Mouse (Mus musculus) forebrain, embryonic 11.5 days (tissue): Measurements from ENCODE around the gene Lpcat3. TPM values are rescaled to one million over a fixed set of nuclear protein-coding genes. Genes with fewer than 3 reads are reported as not detected.

ENCODE experiments used
- ATAC-seq: fragments of 200-750 bp; cut with Nextera tagmentation; replicated peaks from 2 replicates; pipeline ENCODE4 v1.8.0; 2017; ENCODE audit warnings: moderate TSS enrichment; ENCODE audit not compliant: low FRiP score
- DNase-seq: peaks from one replicate; pipeline ENCODE4 v3.0.0-alpha.2; 2017; ENCODE audit warnings: low spot score
- H3K27ac ChIP-seq: fragments of 300-500 bp; sonication (generic); 2 replicates; pipeline ENCODE4 v1.5.1; 2014; ENCODE audit warnings: low read depth, low read length
- H3K27me3 ChIP-seq: fragments of 300-500 bp; sonication (generic); 2 replicates; pipeline ENCODE4 v1.6.1; 2014; ENCODE audit warnings: mild to moderate bottlenecking, low read length, mixed read lengths; ENCODE audit not compliant: control insufficient read depth, insufficient read depth
- H3K36me3 ChIP-seq: fragments of 300-500 bp; sonication (generic); 2 replicates; pipeline ENCODE4 v1.6.1; 2014; ENCODE audit warnings: mild to moderate bottlenecking, low read length, moderate library complexity, mixed read lengths; ENCODE audit not compliant: control insufficient read depth, insufficient read depth
- H3K4me1 ChIP-seq: fragments of 300-500 bp; sonication (generic); replicated peaks from 2 replicates; pipeline ENCODE4 v1.6.1; 2014; ENCODE audit warnings: low read length, mixed read lengths; ENCODE audit not compliant: control insufficient read depth, insufficient read depth
- H3K4me2 ChIP-seq: fragments of 300-500 bp; sonication (generic); 2 replicates; pipeline ENCODE4 v1.6.1; 2014; ENCODE audit warnings: low read depth, mild to moderate bottlenecking, low read length, moderate library complexity, mixed read lengths; ENCODE audit not compliant: severe bottlenecking
- H3K4me3 ChIP-seq: fragments of 300-500 bp; sonication (generic); 2 replicates; pipeline ENCODE4 v1.5.1; 2014; ENCODE audit warnings: low read depth, low read length
- H3K9ac ChIP-seq: fragments of 300-500 bp; sonication (generic); 2 replicates; pipeline ENCODE4 v1.6.1; 2014; ENCODE audit warnings: low read length
- H3K9me3 ChIP-seq: fragments of 300-500 bp; sonication (generic); 2 replicates; pipeline ENCODE4 v1.6.1; 2016; ENCODE audit warnings: low read length, mixed read lengths; ENCODE audit not compliant: control insufficient read depth
- WGBS: fragments of 180-500 bp; shearing (Covaris S2); extraction: QIAGEN DNeasy Blood & Tissue Kit; methylation state at CpG from one replicate; pipeline ENCODE4 v1.1.7; 2014; 5-methylcytosine and 5-hydroxymethylcytosine counted together
- polyA plus RNA-seq: library from polyadenylated mRNA; unstranded; fragments of >200 nt; fragmentation: Nextera tagmentation; extraction: Ambion mirVana; gene quantifications from 2 replicates; pipeline ENCODE4 v1.2.1, GENCODE M21; 2014

Lpcat3 gene
- polyA plus RNA-seq, 1 experiment from 2014 or later = 34.3 TPM

DNA sequence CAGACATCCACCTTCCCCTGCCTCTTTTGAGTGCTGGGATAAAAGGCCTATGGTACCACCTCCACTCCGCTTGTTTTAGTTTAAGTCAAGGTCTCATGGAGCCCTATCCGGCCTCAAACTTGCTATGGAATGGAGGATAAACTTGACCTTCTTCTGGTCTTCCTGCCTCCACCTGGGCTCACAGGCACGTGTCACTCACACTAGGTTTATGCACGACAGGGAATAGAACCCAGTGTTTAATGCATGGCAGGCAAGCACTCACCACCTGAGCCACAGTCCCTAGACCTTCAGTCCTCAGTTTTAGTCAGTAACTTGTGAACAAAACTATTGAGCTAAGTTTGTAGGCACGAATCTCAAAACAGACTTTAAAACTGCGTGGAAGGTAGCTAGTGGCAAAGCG lies 68.2 kb downstream of the Lpcat3 start:
- 90% methylated on average over 7 of the region's 7 CpGs for WGBS
- Histone ChIP-seq H3K4me1 (no peaks in the 10 kb centered on the region), H3K4me3 (no peak overlapping the region), H3K36me3 (no peaks in the 10 kb centered on the region), H3K9ac (no peak overlapping the region), H3K27ac (no peak overlapping the region), H3K9me3 (no peaks in the 10 kb centered on the region), H3K27me3 (no peaks in the 10 kb centered on the region), H3K4me2 (no peak overlapping the region)
- no peak for ATAC-seq
- no peak for DNase-seq

DNA sequence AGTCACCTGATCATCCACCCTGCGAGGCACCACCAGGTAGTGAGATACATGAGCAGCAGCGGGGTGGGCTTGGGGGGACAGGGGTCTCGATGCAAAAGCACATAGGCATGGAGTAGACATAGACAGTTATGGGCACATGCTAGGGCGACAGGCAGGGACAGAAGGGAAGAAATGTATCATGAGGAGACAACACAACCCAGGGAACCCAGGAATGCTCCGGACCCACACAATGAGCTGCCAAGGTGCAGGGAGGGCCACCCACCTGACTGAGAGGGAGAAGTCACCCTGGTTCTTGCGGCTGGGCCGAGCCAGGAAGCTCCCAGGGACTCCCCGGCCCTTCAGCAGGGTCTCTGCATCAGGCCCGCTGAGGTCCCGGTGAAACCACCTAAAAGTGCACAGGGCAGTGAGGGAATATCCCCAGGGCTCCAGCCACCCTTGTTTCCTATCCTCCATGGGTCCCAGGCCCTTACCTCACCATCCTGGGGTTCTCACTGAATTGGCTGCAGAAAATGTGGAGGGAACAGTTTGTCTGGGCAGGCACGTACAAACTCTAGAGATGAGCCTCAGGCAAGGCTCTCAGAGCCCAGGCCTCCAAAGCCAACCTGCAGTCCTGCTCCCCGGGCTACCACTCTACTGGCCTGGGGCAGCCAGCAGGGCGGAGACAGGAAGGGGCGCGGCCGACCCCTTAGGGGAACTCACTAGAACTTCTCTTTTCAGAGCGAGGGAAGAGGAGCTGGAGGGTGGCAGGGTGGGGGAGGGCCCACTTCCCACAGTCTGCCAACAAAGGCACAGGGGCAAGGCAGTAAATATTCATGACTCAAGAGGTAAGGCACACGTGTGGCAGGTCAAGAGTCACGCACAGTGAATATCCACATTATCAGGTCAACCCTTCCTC lies 69.9 kb downstream of the Lpcat3 start:
- H3K27ac ChIP-seq = no peak overlapping the region
- no peak for ATAC-seq
- H3K4me1 ChIP-seq = no peaks in the 10 kb centered on the region
- no peak overlapping the region for H3K4me2 ChIP-seq
- H3K9me3 ChIP-seq = no peaks in the 10 kb centered on the region
- no peak overlapping the region for H3K9ac ChIP-seq
- no peaks in the 10 kb centered on the region for H3K36me3 ChIP-seq
- DNase-seq = no peak
- no peak overlapping the region for H3K4me3 ChIP-seq
- WGBS = 60% methylated on average over 19 of the region's 19 CpGs
- H3K27me3 ChIP-seq = no peaks in the 10 kb centered on the region

DNA sequence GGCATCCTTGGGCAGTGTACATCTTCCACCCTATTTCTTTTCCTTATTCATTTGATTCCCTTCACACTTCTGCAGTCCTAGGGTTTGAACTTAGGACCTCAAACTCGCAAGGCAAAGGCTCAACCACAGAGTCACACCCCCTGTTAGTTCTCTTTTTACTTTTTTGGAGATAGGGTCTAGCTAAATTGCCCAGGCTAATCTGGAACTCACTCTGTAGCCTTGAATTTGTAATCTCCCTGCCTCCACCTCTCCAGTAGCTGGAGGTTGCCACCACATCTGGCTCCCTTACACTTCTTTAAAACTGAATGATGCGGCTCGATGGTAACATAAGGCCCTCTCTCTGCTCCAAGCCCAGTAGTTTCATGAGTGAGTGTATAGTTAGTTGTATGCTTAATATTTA lies 71.6 kb downstream of the Lpcat3 start:
- no peak for ATAC-seq
- H3K4me2 ChIP-seq = no peak overlapping the region
- no peak for DNase-seq
- H3K9ac ChIP-seq = no peak overlapping the region
- H3K36me3 ChIP-seq = no peaks in the 10 kb centered on the region
- H3K4me1 ChIP-seq = no peaks in the 10 kb centered on the region; the same call in 1 of the 2 replicates
- H3K9me3 ChIP-seq = no peaks in the 10 kb centered on the region
- WGBS = 86% methylated on average over 3 of the region's 3 CpGs
- no peaks in the 10 kb centered on the region for H3K27me3 ChIP-seq
- H3K4me3 ChIP-seq = no peak overlapping the region
- H3K27ac ChIP-seq = no peak overlapping the region

DNA sequence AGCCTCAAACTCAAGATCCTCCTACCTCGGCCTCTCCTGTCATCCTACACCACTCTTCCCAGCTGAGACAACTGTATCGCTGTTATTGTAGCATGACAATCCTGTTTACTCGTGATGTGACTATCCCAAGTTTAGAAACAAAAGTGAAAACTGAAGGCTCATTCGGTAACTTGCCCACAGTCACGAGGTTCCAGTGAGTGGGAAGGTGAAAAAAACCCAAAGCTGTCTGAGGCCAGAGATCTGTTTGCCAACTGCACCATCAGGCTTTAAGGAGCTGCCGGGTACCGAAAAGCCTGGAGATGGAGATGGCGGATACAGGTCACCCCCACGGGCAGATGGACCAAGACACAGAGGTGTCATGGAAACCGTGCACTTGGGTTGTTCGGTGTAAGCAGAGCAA lies 74.2 kb downstream of the Lpcat3 start:
- Histone ChIP-seq H3K9ac (no peak overlapping the region), H3K36me3 (no peaks in the 10 kb centered on the region), H3K4me3 (no peak overlapping the region), H3K9me3 (no peaks in the 10 kb centered on the region), H3K4me2 (no peak overlapping the region), H3K4me1 (peaks cover 5% of the 10 kb centered on the region; the same call in 1 of the 2 replicates), H3K27me3 (no peaks in the 10 kb centered on the region), H3K27ac (no peak overlapping the region)
- WGBS = 91% methylated on average over 11 of the region's 11 CpGs
- ATAC-seq = no peak
- DNase-seq = no peak

DNA sequence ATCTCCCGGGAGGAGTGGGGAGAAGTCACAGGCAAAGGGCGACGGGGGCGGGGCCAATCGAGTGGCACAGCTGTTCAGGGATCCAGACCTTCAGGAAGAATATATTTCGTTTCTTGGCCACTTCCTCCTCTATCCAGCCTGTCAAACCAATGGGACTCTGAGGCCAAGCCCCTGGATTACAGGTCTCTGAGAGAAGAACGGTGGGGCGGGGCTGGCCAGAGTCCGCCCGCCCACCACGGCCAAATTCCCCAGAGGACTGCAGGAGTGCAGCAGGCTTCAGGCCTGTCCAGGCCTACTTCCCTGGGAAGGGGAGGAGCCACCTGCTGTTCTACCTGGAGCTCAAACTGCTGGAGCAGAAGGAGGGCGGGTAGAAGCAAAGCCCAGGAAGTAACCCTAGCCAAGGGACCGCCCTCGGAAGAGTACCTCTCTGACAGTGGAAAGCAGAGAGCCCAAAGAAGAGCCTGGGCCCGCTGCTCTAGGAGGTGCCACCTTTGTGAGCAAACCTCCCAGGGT lies 75.7 kb downstream of the Lpcat3 start, which contains the start of gene Ptpn6:
TSS of gene Ptpn6 (minus strand) at position 204 of the 513 bp plus-strand sequence.
- Histone ChIP-seq H3K9ac (no peak within 1 kb of the TSS), H3K4me3 (no peak within 1 kb of the TSS), H3K4me2 (no peak within 1 kb of the TSS), H3K9me3 (no peaks in the 10 kb centered on the region), H3K27ac (no peak within 1 kb of the TSS), H3K4me1 (peaks cover 6% of the 10 kb centered on the region; the same call in 1 of the 2 replicates), H3K36me3 (peaks cover 4% of the 10 kb centered on the region), H3K27me3 (no peaks in the 10 kb centered on the region)
- DNase-seq (no peak), ATAC-seq (no peak)
- WGBS = 23% methylated on average over 15 of the region's 15 CpGs

DNA sequence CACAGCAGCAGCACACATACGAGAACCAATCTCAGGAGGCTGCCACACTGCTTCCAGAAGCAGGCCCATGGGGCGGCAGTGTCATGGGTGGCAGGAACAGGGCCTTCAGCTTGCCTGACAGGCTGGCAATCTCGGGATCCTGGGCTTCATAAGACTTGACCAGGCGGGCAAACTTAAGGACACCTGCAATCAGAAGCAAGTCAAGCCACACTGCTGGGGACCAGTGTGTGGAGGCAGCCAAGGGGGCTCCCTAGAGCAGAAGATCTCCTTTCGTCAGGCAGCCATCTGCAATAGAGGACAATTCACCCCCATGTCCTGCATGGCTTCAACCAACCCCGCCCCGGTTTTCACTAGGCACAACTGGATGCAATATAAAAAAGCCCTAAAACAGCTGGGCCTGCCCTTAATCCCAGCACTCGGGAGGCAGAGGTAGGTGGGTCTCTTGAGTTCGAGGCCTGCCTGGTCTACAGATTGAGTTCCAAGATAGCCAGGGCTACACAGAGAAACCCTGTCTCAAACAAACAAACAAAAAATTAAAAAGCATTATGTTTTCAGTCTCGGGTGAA lies 76.5 kb downstream of the Lpcat3 start:
- Histone ChIP-seq H3K9me3 (no peaks in the 10 kb centered on the region), H3K36me3 (peaks cover 4% of the 10 kb centered on the region), H3K4me1 (peaks cover 6% of the 10 kb centered on the region; the same call in 1 of the 2 replicates), H3K4me2 (no peak overlapping the region), H3K27ac (no peak overlapping the region), H3K27me3 (no peaks in the 10 kb centered on the region), H3K9ac (no peak overlapping the region), H3K4me3 (no peak overlapping the region)
- ATAC-seq (no peak), DNase-seq (no peak)
- 88% methylated on average over 10 of the region's 10 CpGs for WGBS

DNA sequence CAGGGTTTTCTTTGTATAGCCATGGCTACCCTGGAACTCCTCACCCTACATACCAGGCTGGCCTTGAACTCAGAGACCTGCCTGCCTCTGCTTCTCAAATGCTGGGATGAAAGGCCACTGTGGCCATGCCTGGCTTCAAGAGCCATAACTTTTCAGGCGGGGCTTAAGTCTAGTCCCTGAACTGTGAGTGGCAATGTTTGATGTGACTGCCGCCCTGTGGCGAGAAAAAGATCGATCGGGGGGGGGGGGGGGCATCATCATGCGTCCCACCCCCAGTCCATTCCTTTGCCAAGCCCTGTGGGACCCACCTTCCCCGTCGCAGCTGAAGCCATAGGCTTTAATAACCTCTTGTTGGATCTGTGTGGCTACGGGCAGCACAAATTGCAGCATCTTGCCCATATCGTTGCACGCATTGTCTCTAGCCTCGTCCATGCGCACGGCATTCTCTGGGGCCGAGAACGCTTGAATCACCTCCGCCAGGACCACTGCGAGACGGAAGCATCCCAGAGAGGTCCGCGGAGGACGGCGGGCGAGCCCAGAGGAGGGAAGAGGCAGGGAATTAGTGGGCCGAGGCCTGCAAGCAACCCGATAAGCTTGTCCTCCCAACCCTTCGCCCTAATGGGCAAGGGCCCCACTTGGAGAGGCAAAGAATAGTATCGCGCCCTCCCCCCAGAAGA lies 77.5 kb downstream of the Lpcat3 start:
- WGBS = under 1% methylated on average over 29 of the region's 29 CpGs
- Histone ChIP-seq H3K27ac (peak overlapping the region; percentile 99), H3K9me3 (no peaks in the 10 kb centered on the region), H3K9ac (peak overlapping the region; percentile 94), H3K36me3 (peaks cover 9% of the 10 kb centered on the region), H3K4me2 (peak overlapping the region; percentile 81), H3K27me3 (no peaks in the 10 kb centered on the region), H3K4me3 (peak overlapping the region; percentile 51), H3K4me1 (peaks cover 8% of the 10 kb centered on the region; the same call in 1 of the 2 replicates)
- DNase-seq = no peak
- peak; percentile 37 for ATAC-seq

DNA sequence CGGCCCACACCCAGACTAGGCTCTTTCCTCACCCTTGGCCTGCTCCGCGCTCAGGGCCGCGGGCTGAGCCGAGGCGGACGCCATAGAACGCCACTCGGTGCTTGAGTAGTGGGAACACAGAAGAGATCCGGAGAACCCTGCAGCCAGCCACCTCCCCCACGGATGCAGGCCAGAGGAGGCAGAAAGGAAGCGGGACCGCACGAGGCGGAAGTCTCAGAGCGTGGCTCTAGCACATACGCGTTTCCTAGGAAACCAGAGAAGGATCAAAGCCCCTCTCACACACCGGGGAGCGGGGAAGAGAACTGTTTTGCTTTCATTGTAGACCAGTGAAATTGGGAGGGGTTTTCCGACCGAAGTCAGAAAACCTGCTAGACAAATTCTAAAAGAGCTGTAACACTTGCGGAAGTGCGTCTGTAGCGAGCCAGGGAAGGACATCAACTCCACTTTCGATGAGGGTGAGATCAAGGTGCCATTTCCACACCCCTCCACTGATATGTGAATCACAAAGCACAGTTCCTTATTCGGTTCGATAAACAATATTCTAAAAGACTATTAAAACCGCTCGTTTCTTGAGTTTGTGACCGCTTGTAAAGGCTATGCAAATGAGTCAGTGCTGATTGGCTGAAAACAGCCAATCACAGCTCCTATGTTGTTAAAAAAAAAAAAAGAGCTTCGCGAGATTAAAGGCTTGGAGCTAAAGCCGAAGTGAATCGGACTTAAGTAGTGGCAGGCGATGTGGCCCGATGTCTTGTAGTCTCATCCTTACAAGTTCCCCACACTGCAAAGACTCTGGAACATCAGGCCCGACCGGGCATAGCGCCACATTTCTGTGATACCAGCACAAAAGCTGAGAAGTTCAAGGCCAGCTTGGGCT lies 78.3 kb downstream of the Lpcat3 start, which contains the start of gene Grcc10:
TSS of gene Grcc10 (minus strand) at position 487 of the 874 bp plus-strand sequence.
- Histone ChIP-seq H3K4me1 (peaks cover 11% of the 10 kb centered on the region), H3K27me3 (no peaks in the 10 kb centered on the region), H3K4me3 (peak within 1 kb of the TSS; percentile 51), H3K36me3 (peaks cover 9% of the 10 kb centered on the region), H3K4me2 (peak within 1 kb of the TSS; percentile 81), H3K9me3 (no peaks in the 10 kb centered on the region), H3K27ac (peak within 1 kb of the TSS; percentile 99), H3K9ac (peak within 1 kb of the TSS; percentile 94)
- under 1% methylated on average over 41 of the region's 41 CpGs for WGBS
- DNase-seq = peak; percentile 95
- ATAC-seq = peak; percentile 86
